Mouse (Mus musculus) splenic B cell, adult 2 months (primary cell): ENCODE data around the gene Ptger4.
A peak's percentile ranks its signal among the peaks of the same experiment; 100 is the strongest.

Experiments used
- DNase-seq: peaks from one replicate; pipeline ENCODE4 v3.0.0-alpha.2; 2011; ENCODE audit warnings: low read depth, low spot score
- H3K27me3 ChIP-seq: 2 replicates; pipeline ENCODE4 v1.6.1; 2012; ENCODE audit warnings: mild to moderate bottlenecking, low read length, moderate library complexity, mixed read lengths; ENCODE audit not compliant: control insufficient read depth, poor library complexity, insufficient read depth, severe bottlenecking
- H3K36me3 ChIP-seq: 2 replicates; pipeline ENCODE4 v1.6.1; 2012; ENCODE audit warnings: mild to moderate bottlenecking, low read length, moderate library complexity, mixed read lengths; ENCODE audit not compliant: control insufficient read depth, poor library complexity, insufficient read depth, severe bottlenecking

The Ptger4 gene

DNA sequence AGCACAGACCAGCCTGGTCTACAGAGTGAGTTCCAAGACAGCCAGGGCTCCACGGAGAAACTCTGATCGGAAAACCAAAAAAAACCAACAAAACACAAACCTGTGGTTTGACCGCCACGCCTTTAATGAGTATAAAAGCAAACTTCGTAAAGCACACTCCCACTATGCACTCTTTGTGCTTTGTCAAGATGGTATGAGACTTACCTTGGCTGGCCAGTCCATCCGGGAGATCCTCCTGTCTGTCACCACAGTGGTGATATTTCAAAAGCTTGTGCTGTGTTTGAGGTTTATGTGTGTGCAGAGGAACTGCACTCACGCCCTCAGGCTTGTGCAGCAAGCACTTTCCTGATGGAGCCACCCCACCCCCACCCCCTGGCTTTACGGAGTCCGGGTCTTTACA lies 38.8 kb downstream of the Ptger4 start:
- H3K27me3 ChIP-seq: no peaks in the 10 kb centered on the region
- DNase-seq: no peak
- H3K36me3 ChIP-seq: no peaks in the 10 kb centered on the region

DNA sequence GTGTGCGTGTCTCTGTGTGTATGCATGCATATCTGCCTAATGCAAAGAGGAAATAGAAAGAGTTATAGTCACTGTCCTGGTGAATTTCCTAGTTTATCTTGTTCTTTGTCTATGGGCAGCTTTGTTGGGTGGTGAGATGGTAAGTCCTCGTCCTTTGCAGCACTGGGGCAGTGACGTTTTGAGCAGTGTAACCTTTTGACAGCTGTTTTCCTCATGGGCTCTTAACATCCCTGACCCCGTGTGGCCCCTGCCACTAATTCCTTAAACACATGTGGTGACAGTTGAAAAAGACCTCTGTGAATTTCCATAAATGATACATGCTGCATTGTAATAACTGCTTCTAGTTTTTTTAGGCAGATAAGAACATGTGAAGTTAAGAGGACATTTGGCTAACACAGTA lies 47.3 kb downstream of the Ptger4 start:
- Histone ChIP-seq H3K36me3 (peaks cover 7% of the 10 kb centered on the region; the same call in 1 of the 2 replicates), H3K27me3 (no peaks in the 10 kb centered on the region)
- DNase-seq: no peak

DNA sequence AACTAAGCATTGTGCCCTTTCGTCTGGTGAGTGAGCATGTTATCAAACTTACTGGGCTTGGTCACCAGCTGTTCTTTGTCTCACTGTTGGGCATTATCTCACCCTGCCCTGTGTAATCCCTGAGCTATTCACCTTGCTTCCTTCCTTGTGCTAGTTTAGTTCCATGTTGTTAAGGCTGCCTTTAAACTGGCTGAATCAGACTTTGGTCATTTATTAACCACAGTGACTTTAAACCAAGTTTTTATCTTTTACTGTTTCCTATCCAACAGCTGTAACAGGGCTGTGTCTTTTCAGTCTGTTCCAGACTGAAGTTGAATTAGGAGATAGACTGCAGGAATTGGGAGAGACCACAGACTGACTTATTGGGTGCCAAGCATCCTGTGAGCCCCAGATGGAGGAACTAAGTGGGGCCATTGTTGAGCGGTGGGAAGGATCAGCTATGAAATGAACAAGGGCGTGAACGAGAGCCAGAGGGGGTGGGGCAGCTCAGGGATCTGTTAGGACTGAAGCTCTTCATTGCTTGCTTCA lies 47.9 kb downstream of the Ptger4 start:
- H3K27me3 ChIP-seq: no peaks in the 10 kb centered on the region
- H3K36me3 ChIP-seq: peaks cover 9% of the 10 kb centered on the region; the same call in 1 of the 2 replicates
- no peak for DNase-seq

DNA sequence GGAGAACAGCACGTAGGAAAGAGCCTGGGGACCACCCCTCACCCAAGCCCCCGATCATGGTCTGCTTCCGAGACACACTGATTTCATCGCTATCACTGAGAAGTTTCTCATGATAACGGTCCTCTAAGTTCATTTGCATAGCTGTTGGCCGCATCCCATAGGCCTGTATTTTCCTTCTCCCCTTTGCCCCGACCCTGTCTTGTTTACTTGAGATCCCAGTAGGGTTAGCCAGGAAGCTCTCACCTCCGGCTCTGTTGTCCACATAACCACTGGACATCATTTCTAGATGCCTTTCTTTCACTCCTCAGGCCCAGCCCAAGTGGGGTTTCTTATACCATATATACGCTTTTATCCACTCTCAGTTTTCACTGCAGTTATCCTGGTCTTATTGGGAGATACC lies 49.1 kb downstream of the Ptger4 start:
- Histone ChIP-seq H3K27me3 (no peaks in the 10 kb centered on the region), H3K36me3 (peaks cover 11% of the 10 kb centered on the region; the same call in 1 of the 2 replicates)
- no peak for DNase-seq

DNA sequence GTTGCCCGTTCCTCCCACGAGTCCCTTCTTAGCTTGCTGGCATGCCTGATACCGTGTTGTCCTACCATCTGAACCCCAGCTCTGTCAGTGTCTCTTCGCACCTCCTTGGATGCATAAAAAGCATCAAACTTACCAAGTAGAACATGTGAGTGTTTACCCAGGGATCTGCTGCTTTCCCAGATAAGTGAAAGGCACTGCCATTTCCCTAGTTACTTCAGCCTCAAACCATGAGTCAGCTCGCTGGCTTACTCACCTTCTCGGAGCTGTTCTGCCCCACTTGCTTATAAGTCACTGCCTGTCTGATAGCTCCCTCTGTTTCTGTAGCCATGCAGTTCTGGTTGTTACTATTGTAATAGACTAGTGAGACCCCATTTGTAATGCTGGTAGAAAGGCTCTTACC lies 49.5 kb downstream of the Ptger4 start:
- DNase-seq: no peak
- Histone ChIP-seq H3K27me3 (no peaks in the 10 kb centered on the region), H3K36me3 (peaks cover 12% of the 10 kb centered on the region; the same call in 1 of the 2 replicates)

DNA sequence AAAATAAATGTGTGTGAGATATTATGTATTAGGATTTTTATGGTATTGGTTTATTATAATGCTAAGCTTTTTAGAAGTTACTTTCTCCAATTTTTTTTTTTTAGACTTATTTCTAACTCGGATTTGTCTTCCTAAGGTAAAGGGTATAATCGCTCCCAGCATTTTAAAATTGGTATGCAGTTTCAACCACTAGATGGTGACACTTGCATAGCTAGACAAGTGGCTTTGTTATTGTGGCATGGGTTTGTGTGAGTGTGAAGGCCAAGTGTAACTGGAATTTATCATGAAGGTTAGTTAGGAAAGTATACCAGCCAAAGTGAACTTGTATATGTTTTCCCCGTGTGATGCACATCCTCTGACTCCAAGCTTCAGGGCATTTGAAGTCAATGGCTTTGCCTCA lies 50.2 kb downstream of the Ptger4 start:
- peak; percentile 59 for DNase-seq
- H3K27me3 ChIP-seq: no peaks in the 10 kb centered on the region
- H3K36me3 ChIP-seq: peaks cover 12% of the 10 kb centered on the region; the same call in 1 of the 2 replicates

DNA sequence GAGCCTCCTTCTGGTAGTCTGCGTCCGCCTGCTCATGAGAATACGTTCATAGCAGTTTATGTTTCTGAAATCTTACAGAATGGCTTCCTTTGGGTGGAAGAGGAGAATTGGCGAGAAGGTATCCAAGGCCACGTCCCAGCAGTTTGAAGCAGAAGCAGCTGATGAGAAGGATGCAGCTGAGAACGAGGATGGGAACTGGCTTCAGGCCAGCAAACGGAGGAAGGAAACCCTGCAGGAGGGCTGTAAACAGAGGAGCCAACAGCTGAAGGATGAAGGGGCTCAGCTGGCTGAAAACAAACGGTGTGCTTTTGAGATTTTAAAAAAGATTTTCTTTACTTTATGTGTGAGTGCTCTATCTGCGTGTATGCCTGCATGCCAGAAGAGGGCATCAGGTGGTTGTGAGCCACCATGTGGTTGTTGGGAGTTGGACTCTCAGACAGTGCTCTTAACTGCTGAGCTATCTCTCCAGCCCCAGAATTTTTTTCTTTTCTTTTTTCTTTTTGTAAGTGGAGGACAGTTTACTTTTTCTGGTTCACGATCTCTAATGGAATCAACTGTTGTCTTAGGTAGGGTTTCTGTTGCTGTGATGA lies 54.4 kb downstream of the Ptger4 start:
- H3K27me3 ChIP-seq: no peaks in the 10 kb centered on the region
- DNase-seq: peak; percentile 32
- H3K36me3 ChIP-seq: peaks cover 10% of the 10 kb centered on the region; the same call in 1 of the 2 replicates

DNA sequence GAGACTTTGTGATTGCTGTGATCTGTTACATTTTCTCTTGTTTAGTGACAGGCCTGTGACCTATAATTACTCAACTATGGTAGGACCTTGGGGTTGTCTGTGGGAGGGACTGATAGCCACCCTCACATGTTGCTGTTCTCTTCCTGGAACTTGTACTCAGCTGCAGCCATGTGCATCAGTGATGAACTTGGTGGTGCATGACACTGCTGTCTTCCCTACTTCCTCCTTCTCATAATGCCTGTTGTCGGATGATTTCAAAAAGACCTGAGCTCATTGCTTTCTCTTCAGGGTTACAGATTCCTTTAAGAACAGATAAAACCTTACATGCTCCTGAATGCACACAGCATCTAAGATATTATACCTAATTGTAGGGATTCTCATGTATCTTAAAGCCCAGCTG lies 56.0 kb downstream of the Ptger4 start:
- no peaks in the 10 kb centered on the region for H3K27me3 ChIP-seq
- peaks cover 9% of the 10 kb centered on the region; the same call in 1 of the 2 replicates for H3K36me3 ChIP-seq
- peak; percentile 79 for DNase-seq

DNA sequence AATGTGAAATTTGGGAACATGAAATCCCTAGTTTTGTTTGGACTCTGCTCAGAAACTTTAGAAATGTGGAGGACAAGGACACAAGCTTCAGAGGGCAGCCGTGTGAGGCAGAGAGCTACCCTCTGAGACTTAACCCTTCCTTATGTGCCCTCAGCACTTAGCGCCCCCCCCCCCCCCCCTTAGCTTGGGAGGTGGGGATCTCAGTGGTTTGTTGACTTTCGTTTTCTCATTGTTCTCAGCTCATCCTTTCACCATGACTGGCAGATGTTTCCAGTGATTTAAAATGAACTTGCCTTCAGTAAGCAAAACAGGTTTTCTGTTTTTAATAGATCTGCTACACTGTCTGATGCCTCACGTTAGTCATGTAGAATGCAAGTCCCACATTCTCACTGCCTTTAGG lies 56.9 kb downstream of the Ptger4 start:
- Histone ChIP-seq H3K36me3 (peaks cover 4% of the 10 kb centered on the region; the same call in 1 of the 2 replicates), H3K27me3 (no peaks in the 10 kb centered on the region)
- DNase-seq: peak; percentile 11

DNA sequence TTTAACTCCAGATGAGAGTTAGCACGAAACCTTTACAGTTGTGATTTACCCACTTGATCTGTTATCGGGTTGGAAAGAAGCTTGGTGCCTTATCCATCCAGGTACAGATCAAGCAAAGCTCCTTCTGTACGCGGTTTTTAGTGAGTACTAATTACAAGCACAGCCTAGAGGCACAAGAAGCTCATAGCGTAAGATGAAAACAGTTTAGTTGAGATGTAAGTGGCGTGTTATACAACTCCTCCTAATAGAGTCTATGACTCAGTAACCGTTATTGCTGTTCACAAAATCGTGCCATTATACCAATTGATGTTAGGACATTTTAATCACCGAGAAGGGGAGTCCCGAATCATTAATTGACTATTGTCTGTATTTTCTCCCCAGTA lies 57.7 kb downstream of the Ptger4 start:
- DNase-seq: no peak
- no peaks in the 10 kb centered on the region for H3K27me3 ChIP-seq
- 0 out of 2 replicates have a peak, but pooled peaks cover 3% of the 10 kb centered on the region for H3K36me3 ChIP-seq

DNA sequence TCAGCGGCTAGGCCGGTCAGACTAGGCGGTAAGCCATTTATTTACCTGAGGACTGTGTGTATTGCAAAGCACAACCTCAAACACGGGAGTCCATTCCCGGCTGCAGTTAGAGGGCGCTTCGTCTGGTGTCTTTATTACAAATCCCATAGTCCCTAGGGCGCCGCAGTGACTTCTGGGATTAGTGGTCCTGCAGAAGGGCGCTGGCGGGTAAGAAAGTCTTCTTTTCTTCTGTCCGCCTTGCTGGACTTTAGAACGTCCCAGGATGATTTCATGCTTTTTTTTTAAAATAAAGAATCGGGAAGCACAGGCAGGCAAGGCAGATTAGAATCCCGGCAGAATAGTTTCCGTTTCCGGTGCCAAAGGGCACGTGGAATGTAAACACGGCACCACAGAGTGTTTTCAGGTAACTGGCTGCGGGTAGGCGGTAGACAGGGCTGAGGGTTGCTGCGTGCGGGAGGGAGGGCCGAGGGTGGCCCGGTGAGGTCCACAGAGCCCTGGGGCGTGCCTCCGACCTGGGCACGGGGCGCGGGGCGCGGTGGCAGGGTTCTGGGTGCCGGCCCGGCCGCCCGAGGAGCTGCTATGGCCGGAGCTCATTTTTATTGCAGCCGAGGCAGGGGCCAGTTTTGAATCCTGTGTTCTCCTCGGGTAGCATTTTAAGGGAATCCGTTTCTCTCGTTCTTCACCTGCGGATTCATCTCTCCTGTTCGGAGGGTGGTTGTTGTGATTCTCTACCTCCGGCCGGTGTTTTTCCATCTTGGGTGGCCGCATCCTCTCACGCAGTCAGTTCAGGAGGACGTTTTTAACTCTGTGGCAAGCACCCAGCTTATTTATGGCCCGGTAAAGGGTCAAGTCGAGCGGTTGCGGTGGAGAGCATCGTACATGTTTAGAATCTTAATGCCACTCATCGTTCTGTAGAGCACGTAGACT lies 58.4 kb downstream of the Ptger4 start, which contains the start of gene Ttc33:
Gene Ttc33, plus strand, starts transcription at position 160 of the 927 bp plus-strand sequence.
- DNase-seq: peak; percentile 73
- H3K36me3 ChIP-seq: 0 out of 2 replicates have a peak, but pooled peaks cover 3% of the 10 kb centered on the region
- no peaks in the 10 kb centered on the region for H3K27me3 ChIP-seq

DNA sequence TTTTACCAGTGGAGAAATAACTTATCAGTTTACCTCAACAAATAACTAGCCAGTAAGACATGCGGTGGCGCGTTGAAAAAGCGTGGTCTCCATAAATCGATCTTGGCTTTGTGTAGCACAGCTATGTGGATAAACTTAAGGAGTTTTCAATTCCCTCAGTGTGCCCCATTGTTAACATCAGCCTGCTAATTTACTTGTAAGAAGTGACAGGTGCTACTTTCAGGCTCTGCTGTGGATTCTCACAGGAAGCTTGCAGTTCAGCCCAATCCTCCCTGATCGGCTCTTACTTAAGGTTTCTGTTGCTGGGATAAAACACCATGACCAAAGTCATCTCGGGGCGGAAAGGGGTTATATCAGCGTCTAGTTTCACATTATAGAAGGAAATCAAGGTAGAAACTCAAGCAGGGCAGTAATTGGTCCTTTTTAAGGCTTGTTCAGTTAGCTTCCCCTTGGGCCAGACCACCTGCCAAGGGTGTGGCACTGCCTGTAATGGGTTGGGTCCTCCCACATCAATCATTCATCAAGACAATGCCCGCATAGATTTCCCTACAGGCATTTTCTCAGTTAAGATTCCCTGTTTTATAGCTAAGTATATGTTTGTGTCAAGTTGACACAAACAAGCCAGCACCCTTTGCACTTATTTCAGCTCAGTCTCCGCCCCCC lies 59.2 kb downstream of the Ptger4 start:
- Histone ChIP-seq H3K36me3 (no peaks in the 10 kb centered on the region), H3K27me3 (no peaks in the 10 kb centered on the region)
- DNase-seq: peak; percentile 38

DNA sequence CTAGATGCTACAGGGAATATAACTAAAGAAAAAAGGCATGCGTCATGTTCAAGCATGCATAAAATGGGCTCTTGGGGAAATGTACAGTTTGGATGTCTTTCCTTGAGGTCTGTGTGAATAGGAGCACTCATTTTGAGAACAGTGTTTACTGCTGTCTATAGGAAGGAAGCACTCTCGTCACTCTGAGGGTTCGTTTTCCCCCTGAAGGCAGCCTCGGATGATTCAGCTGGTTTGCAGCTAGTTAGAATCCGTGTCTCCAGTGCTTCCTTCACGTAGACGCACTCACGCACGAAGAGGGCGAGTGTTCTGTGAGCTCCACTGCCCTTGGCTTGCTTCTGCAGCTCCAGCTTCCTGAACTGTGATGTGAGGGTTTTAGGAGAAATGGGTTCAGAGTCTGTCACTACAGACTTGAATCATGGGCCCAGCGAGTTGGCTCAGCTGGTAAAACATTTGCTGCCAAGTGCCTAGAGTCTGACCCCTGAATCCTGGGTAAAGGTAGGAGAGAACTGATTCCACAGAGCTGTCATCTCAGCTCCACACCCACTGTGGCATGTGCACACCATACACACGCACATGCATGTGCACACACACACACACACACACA lies 70.7 kb downstream of the Ptger4 start:
- DNase-seq: no peak

DNA sequence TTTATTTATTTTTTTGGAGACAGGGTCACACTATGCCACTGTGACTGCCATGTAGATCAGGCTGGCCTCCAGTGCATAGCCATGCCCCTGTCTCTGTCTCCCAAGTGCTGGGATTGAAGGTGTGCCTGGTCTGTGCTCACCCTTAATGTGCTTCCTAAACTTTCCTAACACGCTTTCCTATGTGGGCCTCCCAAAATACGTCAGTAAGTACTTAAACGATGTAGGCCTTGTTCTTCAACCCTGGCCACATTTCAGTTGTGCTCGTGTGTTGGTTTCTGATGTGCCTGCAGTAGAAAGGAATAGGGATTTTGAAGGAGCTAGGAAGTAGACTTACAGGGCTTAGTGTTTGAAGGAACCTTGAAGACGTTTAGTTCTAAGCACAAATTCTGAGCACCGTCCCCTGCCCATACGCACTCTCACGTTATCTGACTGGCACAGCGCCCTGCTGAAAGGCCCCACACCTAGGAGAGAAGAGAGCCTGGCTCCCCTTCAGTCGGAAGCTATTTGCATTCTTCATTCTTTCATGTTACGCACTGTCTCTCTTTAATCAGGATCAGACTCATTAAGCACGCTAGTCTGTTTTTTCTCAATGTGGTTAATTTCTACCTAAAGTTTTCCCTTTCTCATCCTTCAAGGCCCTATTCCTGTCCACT lies 78.7 kb downstream of the Ptger4 start:
- Histone ChIP-seq H3K27me3 (no peaks in the 10 kb centered on the region), H3K36me3 (peaks cover 9% of the 10 kb centered on the region)
- no peak for DNase-seq

More for the DNA sequence above, 70.7 kb downstream of the Ptger4 start:
- Histone ChIP-seq H3K27me3 (no peaks in the 10 kb centered on the region), H3K36me3 (peaks cover 21% of the 10 kb centered on the region)
